Mouse (Mus musculus) limb, embryonic 11.5 days (tissue): ENCODE results near the gene Ahcyl2. TPM values are rescaled to one million over a fixed set of nuclear protein-coding genes. Genes with fewer than 3 reads are reported as not detected.

Source experiments
- ATAC-seq: fragments of 200-750 bp; cut with Nextera tagmentation; 2 replicates; pipeline ENCODE4 v1.8.0; 2017; ENCODE audit warnings: low read depth; ENCODE audit not compliant: insufficient number of reproducible peaks, low FRiP score, low TSS enrichment
- DNase-seq: peaks from one replicate; pipeline ENCODE4 v3.0.0-alpha.2; 2015; ENCODE audit warnings: low spot score
- H3K27ac ChIP-seq: fragments of 300-500 bp; sonication (generic); replicated peaks from 2 replicates; pipeline ENCODE4 v1.5.1; 2014; ENCODE audit warnings: low read depth, mild to moderate bottlenecking, low read length
- H3K27me3 ChIP-seq: fragments of 300-500 bp; sonication (generic); 2 replicates; pipeline ENCODE4 v1.6.1; 2014; ENCODE audit warnings: mild to moderate bottlenecking, low read length, mixed read lengths; ENCODE audit not compliant: control insufficient read depth, insufficient read depth
- H3K36me3 ChIP-seq: fragments of 300-500 bp; sonication (generic); 2 replicates; pipeline ENCODE4 v1.6.1; 2014; ENCODE audit warnings: mild to moderate bottlenecking, low read length, moderate library complexity, mixed read lengths; ENCODE audit not compliant: control insufficient read depth, insufficient read depth
- H3K4me1 ChIP-seq: fragments of 300-500 bp; sonication (generic); 2 replicates; pipeline ENCODE4 v1.6.1; 2014; ENCODE audit warnings: low read length, mixed read lengths; ENCODE audit not compliant: control insufficient read depth, insufficient read depth
- H3K4me2 ChIP-seq: fragments of 300-500 bp; sonication (generic); 2 replicates; pipeline ENCODE4 v1.6.1; 2014; ENCODE audit warnings: low read depth, mild to moderate bottlenecking, moderate library complexity; ENCODE audit not compliant: severe bottlenecking
- H3K4me3 ChIP-seq: fragments of 300-500 bp; sonication (generic); 2 replicates; pipeline ENCODE4 v1.5.1; 2014; ENCODE audit warnings: low read depth, low read length
- H3K9ac ChIP-seq: fragments of 300-500 bp; sonication (generic); 2 replicates; pipeline ENCODE4 v1.6.1; 2014; ENCODE audit warnings: mild to moderate bottlenecking, low read length
- H3K9me3 ChIP-seq: fragments of 300-500 bp; sonication (generic); 2 replicates; pipeline ENCODE4 v1.6.1; 2016; ENCODE audit warnings: low read length; ENCODE audit not compliant: control insufficient read depth
- WGBS: fragments of 180-500 bp; shearing (Covaris S2); extraction: QIAGEN DNeasy Blood & Tissue Kit; methylation state at CpG from one replicate; pipeline ENCODE4 v1.1.7; 2014; 5-methylcytosine and 5-hydroxymethylcytosine counted together
- polyA plus RNA-seq: library from polyadenylated mRNA; unstranded; fragments of >200 nt; fragmentation: Nextera tagmentation; extraction: Ambion mirVana; gene quantifications from 2 replicates; pipeline ENCODE4 v1.2.1, GENCODE M21; 2014

Gene Ahcyl2
- polyA plus RNA-seq, 1 experiment from 2014 or later, result 16.5 TPM

- no peak for DNase-seq
- no peaks in the 10 kb centered on the region for H3K9me3 ChIP-seq
- H3K4me3 ChIP-seq, result no peak overlapping the region
- no peak for ATAC-seq
- H3K36me3 ChIP-seq, result no peaks in the 10 kb centered on the region
- H3K27ac ChIP-seq, result no peak overlapping the region
- 76% methylated on average over 3 of the region's 3 CpGs for WGBS
- no peak overlapping the region for H3K4me2 ChIP-seq
- H3K4me1 ChIP-seq, result no peaks in the 10 kb centered on the region
- H3K27me3 ChIP-seq, result no peaks in the 10 kb centered on the region
- no peak overlapping the region for H3K9ac ChIP-seq
Measured at GRCm38 (mm10) chr6:29788779-29789350, 21.1 kb downstream of the Ahcyl2 start.

- no peaks in the 10 kb centered on the region for H3K36me3 ChIP-seq
- 87% methylated on average over 3 of the region's 3 CpGs for WGBS
- H3K4me1 ChIP-seq, result no peaks in the 10 kb centered on the region
- DNase-seq, result no peak
- no peak overlapping the region for H3K27ac ChIP-seq
- ATAC-seq, result no peak
- H3K4me3 ChIP-seq, result no peak overlapping the region
- no peak overlapping the region for H3K9ac ChIP-seq
- no peaks in the 10 kb centered on the region for H3K27me3 ChIP-seq
- no peak overlapping the region for H3K4me2 ChIP-seq
- no peaks in the 10 kb centered on the region for H3K9me3 ChIP-seq
Measured at GRCm38 (mm10) chr6:29790014-29790698, 22.3 kb downstream of the Ahcyl2 start.

GRCm38 (mm10) chr6:29793520-29793919, 25.7 kb downstream of the Ahcyl2 start:
- Histone ChIP-seq H3K27ac (no peak overlapping the region), H3K4me1 (no peaks in the 10 kb centered on the region), H3K36me3 (no peaks in the 10 kb centered on the region), H3K27me3 (no peaks in the 10 kb centered on the region), H3K4me3 (no peak overlapping the region), H3K9me3 (no peaks in the 10 kb centered on the region), H3K4me2 (no peak overlapping the region), H3K9ac (no peak overlapping the region)
- WGBS, result 83% methylated on average over 1 of the region's 1 CpGs
- no peak for DNase-seq
- ATAC-seq, result no peak

GRCm38 (mm10) chr6:29794582-29794981, 26.8 kb downstream of the Ahcyl2 start:
- Histone ChIP-seq H3K4me1 (no peaks in the 10 kb centered on the region), H3K9me3 (no peaks in the 10 kb centered on the region), H3K36me3 (no peaks in the 10 kb centered on the region), H3K4me3 (no peak overlapping the region), H3K27me3 (no peaks in the 10 kb centered on the region), H3K4me2 (no peak overlapping the region), H3K9ac (no peak overlapping the region), H3K27ac (no peak overlapping the region)
- 91% methylated on average over 6 of the region's 6 CpGs for WGBS
- ATAC-seq, result no peak
- DNase-seq, result no peak

GRCm38 (mm10) chr6:29802979-29803378, 35.2 kb downstream of the Ahcyl2 start:
- DNase-seq (no peak), ATAC-seq (no peak)
- Histone ChIP-seq H3K9ac (no peak overlapping the region), H3K4me3 (no peak overlapping the region), H3K27me3 (no peaks in the 10 kb centered on the region), H3K9me3 (no peaks in the 10 kb centered on the region), H3K27ac (no peak overlapping the region), H3K36me3 (no peaks in the 10 kb centered on the region), H3K4me1 (no peaks in the 10 kb centered on the region), H3K4me2 (no peak overlapping the region)
- 88% methylated on average over 1 of the region's 1 CpGs for WGBS

GRCm38 (mm10) chr6:29804006-29804405, 36.2 kb downstream of the Ahcyl2 start:
- H3K9me3 ChIP-seq, result no peaks in the 10 kb centered on the region
- no peak for DNase-seq
- no peaks in the 10 kb centered on the region for H3K27me3 ChIP-seq
- H3K36me3 ChIP-seq, result no peaks in the 10 kb centered on the region
- H3K9ac ChIP-seq, result no peak overlapping the region
- no peak for ATAC-seq
- H3K4me2 ChIP-seq, result no peak overlapping the region
- H3K4me3 ChIP-seq, result no peak overlapping the region
- H3K27ac ChIP-seq, result no peak overlapping the region
- 82% methylated on average over 3 of the region's 3 CpGs for WGBS
- no peaks in the 10 kb centered on the region for H3K4me1 ChIP-seq

GRCm38 (mm10) chr6:29805381-29805780, 37.6 kb downstream of the Ahcyl2 start:
- DNase-seq (no peak), ATAC-seq (no peak)
- Histone ChIP-seq H3K9ac (no peak overlapping the region), H3K9me3 (no peaks in the 10 kb centered on the region), H3K27me3 (no peaks in the 10 kb centered on the region), H3K36me3 (no peaks in the 10 kb centered on the region), H3K4me2 (no peak overlapping the region), H3K27ac (no peak overlapping the region), H3K4me3 (no peak overlapping the region), H3K4me1 (no peaks in the 10 kb centered on the region)
- WGBS, result 30% methylated on average over 2 of the region's 2 CpGs

GRCm38 (mm10) chr6:29812076-29812475, 44.3 kb downstream of the Ahcyl2 start:
- no peak for DNase-seq
- Histone ChIP-seq H3K4me1 (no peaks in the 10 kb centered on the region), H3K27ac (no peak overlapping the region), H3K9ac (no peak overlapping the region), H3K27me3 (no peaks in the 10 kb centered on the region), H3K36me3 (no peaks in the 10 kb centered on the region), H3K4me2 (no peak overlapping the region), H3K4me3 (no peak overlapping the region), H3K9me3 (no peaks in the 10 kb centered on the region)
- WGBS, result 94% methylated on average over 2 of the region's 2 CpGs
- ATAC-seq, result no peak

- Histone ChIP-seq H3K4me3 (no peak overlapping the region), H3K36me3 (no peaks in the 10 kb centered on the region), H3K9ac (no peak overlapping the region), H3K27me3 (no peaks in the 10 kb centered on the region), H3K4me1 (no peaks in the 10 kb centered on the region), H3K4me2 (no peak overlapping the region), H3K27ac (no peak overlapping the region), H3K9me3 (no peaks in the 10 kb centered on the region)
- DNase-seq, result no peak
- ATAC-seq, result no peak
- 58% methylated on average over 1 of the region's 1 CpGs for WGBS
Measured at GRCm38 (mm10) chr6:29812651-29813050, 44.8 kb downstream of the Ahcyl2 start.
